Mouse (Mus musculus) lung, adult 2 months (tissue): ENCODE measurements around the gene Snx13.

Experiments used
- CTCF ChIP-seq: fragments of 200-500 bp; IDR thresholded peaks from 2 replicates; pipeline ENCODE4 v1.5.1; 2011; ENCODE audit warnings: mild to moderate bottlenecking, low read length, control low read depth; ENCODE audit not compliant: insufficient read depth
- POLR2A ChIP-seq: fragments of 200-500 bp; IDR thresholded peaks from 2 replicates; pipeline ENCODE4 v1.6.1; 2011; ENCODE audit warnings: low read depth, mild to moderate bottlenecking, control low read depth, low read length, borderline replicate concordance; ENCODE audit errors: extremely low read depth

DNA sequence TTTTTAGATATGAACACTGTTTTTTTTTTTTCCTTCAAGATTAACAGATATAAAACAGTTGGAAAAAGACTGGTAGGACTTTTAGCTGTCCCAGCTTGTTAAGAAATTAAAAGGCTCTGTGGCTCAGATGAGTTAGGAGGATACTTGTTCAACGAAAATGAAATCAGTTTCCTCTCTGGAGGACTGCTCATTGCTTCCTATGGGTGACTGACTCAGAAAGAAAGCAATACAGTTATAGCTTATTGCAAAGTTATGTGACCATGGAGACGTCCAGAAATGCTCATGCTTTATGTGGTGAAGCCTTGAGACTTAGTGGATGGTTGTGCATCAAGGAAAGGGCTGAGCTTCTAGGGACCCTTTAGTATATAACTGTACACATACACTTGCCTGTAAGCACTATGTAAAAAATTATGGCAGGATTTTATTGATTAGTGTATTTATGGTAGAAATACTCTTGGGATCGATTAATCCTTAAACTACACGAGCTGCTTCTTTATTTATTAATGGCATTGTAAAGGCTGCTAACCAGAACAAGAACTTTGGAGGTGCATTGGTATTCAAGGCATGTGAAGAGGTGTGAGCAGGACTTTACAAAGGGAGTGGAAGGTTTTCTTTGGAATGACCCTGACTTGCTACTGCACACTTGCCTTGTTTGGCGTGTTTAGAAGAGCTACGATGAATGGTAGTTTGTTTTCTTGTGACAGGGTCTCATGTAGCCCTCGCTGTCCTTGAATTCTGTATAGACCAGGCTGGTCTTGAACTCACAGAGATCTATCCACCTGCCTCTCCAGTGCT, 4.2 kb downstream of the Snx13 start:
- no peak for TF ChIP-seq CTCF
- no peak for TF ChIP-seq POLR2A
